Mouse (Mus musculus) cerebellum, adult 18-20 months (tissue): ENCODE measurements around the gene Narf.
A peak's percentile ranks its signal among the peaks of the same experiment; 100 is the strongest.

Source experiments
- DNase-seq, 2 experiments: peaks; one replicate each; pipeline ENCODE4 v3.0.0; 2021

Gene Narf

DNA sequence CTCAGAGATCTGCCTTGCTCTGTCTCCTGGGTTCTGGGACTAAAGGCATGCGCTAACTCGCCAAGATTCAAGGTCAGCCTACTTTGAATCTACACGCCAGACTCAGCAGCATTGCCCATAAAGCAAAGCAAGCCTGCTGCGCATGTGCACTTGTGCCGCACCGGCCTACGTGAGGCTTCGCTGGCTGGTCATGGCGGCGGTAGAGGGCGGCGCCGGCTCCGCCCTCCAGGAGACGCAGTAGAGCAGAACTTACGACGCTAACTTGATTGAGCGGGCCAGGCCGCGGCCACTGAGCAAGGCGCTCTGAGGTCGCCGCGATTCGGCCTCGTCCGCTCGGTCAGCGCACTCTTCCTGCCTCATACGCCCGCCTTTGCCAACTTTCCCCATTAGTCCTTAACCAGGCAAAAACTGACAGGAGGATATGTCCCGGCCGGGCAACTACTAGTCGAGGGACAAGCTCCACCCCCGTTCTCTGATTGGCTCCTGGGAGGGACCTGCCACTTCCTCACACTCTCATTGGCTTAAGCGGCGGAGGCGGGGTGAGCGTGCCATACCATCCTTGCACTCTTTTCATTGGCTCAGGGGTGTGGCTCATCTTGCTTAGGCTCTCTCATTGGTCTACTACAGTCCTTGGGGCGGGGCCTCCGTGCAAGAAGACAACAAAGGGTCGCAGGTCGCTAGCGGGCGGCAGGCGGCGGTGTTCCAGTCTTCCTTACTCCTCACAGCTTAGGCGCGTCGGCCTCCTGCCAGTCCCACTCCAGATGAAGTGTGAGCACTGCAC is at the start of gene Narf:
Gene Narf, plus strand, starts transcription at position 690 of the 781 bp plus-strand sequence.
- peak; percentile 97 to 100 for DNase-seq

DNA sequence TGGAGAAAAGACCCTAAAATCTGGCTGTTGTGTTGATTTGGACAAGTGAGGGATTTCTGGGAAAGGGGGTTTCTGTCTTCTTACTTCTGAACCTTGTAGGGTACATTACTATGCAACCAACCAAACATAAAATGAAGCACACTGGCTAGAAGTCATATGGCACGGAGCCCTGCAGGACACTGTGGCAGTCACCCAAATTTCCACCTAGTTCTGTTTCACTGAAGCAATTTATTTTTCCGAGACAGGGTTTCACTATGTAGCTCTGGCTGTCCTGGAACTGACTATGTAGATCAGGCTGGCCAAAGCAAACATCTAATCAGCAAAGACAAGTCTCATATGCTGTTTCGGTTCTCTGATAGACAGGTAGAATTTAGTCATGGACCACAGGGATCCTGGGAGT is 47.4 kb upstream of the Narf start:
- peak; percentile 57 to 64 for DNase-seq

DNA sequence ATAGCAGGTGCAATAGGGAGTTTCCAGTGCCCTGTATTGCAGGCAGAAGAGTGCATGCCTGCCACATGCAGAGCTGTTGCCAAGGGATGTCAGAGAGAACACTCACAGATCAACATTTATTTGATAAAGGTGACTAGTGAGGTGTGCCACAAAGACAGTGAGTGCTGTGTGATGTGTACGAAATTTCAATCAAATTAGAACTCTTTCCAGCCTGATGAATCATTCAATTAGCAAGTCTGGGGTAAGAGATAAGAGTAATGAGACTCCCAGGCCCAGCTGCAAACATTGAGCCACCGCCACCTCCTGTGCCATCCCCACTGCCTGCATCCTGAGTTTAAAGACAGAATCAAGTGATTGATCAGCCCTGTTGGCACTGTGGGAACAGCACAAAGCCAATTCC is 44.3 kb upstream of the Narf start:
- DNase-seq, result no peak

DNA sequence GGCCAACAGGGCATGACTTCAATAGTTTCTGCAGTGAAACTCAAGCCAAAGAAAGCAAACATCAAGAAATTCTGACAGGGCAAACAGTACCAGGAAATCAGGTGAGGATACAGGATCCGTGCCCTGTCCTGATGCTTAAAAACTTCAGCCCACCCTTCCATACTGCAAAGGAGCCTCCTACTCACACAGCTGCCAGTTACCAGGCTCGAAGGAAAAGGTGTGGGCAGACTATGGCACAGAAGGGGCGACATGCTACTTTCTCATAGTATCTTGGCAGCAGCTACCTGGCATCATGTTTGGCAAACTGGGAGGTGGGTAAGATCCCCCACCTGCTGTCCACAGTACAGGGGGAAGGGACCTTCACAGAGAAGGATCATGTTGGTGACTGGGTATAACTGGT is 43.6 kb upstream of the Narf start:
- no peak for DNase-seq

DNA sequence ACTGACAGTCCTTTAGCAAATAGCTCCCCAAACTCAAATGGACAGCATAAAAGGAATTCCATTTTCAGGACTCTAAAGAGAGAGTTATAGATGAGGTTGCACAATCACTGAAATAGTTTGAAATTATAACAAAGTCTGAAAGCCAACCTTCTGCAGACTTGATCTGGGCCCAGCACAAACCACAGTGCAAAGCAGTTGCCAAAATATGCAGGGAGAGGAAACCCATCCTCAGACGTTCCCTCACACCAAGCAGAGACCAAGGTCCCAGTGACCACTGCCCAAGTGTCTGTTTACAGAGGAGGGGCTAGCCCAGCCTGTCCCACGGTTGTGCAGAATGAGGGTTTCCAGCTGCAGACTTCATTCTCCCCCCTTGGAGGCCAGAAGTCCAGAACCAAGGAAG is 38.4 kb upstream of the Narf start:
- DNase-seq, result no peak

DNA sequence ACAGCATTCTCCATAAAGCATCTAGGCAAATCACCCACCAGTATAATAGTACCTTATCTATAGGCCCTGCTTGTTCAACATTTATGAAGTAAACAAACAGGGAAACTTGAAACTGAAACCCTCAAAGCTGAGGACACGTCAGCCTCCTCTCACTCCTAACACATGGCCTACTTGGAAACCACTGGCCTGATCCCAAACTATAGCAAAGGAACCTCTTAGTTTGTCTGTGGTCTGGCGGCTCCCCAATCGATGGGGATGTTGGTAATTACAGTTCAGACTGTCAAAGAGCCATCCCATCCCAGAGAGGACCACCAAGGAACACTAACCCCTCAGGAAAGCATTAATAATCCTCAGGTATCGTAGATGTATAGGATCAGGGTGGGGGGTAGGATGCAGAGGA is 37.2 kb upstream of the Narf start:
- no peak for DNase-seq

DNA sequence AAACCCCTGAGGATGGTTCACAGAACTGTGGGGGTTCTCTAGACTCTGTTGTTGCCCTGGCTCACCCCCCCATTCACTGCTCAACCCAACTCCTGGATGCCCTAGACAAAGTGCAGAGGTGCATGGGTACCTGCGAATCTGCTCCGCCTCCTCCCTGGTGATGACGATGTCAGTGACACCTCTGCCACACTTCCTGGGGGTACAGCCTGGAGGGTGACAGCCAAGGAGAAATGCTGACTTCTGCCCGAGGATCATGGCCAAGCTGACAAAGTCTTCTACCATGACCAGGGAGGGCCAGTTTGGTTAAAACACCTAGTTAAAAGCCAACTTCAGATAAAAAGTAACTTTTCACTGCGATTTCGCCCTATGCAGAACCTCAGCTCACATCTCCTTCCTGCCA is 36.3 kb upstream of the Narf start:
- DNase-seq, result no peak

DNA sequence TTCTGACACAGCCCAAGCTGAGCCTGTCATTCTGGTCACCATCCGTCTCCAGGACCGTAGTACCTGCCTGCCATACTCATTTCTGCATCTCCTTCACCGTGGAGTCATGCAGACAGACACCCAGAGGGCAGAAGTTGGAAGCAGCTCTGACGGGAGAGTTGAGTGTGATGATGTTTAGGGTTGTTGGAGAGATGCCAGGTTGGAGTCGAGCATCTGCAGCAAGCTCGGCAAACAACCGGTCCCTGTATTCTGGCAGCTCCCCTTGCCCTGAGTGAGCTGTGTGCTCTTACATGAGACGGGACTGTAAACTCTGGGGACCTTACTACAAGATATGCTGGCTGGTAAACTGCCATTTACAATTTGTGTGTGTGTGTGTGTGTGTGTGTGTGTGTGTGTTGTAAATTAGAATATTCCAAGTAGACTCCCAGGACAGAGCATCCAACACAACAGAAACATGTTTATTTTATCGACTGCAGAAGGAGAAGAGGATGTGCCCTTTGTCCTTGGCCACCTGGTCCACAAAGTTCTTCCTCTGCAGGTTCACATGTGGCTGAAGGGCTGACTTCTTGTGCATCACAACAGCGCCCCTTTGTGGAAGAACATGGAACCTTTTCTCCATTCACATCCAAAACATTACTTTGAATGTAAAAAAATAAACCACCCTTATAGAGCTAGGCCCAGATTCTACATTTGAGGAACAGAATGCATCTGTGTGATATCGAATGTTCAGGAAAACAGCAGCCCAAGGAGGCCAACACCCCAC is 35.4 kb upstream of the Narf start:
- peak; percentile 31 to 49 for DNase-seq

DNA sequence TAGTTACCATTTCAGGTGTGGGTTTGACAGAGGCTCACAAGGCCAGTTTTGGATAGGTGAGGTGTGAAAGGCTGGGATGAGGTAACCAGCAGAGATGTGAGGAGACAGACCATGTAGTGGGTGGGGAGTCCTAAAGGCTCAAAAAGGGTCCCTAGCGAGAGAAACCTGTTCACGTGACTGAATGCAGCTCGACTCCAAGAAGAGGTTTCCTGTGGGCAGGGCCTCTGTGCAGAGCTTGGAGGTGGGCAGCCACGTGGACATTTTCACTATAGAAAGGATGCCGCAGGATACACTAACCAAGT is 33.2 kb upstream of the Narf start:
- DNase-seq, result no peak

DNA sequence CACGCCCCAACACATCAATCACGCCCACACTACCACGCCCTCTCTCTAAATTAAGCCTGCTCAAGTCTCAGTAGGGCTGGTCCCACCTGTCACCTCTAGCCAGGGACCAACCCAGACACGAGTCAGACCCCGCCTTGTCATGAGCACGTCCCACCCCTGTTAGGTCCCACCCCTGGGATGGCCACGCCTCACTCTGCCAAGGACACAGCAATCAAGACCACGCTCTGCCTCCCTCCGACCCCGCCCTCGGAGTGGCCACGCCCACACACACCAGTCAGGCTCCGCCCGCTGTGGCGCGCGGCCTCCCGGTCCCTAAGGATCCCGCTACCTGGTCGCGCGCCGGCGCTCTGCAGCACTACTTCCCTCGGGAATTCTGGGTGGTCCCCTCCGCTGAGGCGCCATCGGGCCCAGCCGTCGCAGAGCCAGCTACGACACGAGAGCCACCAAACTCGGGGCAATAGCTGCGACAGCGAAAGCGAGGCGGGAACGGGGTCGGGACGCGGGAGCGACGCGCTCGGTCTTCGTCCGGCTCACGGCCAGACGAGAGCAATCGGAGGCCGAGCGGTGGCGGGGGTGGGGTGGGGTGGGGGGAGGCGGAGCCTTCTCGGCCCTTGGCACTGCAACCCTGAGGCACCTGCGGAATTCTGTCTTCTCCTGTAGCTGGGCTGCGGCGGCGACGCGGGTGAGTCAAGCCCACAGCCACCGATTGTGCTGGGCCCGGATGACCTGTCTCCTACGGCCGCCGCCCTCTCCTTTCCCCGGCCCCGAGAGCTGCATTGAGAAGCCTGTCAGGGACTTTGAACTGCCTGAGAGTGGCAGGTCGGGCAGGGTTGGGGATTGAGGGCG is 32.7 kb upstream of the Narf start, which contains the start of the genes Hexdc and Ogfod3:
Gene Hexdc, plus strand, starts transcription at position 273 of the 846 bp plus-strand sequence.
Gene Ogfod3, minus strand, starts transcription at position 551 of the 846 bp plus-strand sequence.
- peak; percentile 96 to 97 for DNase-seq

DNA sequence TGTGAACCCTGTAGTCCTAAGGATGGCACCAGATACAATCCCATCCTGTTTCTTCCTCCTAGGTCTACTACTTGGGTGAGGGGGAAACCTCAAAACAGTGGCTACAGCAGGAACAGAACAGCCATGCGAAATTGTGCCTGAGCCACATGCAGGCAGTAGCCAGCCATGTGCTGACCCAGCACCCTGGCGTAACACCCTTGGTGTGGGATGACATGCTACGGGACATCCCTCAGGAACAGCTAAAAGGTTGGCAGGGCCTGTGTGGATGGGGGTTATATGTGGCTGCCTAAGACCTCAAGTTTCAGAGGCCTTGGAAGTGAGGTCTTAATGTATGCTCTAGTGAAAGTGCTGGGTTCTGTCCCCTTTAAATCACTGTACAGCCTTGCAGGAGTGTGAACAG is 20.2 kb upstream of the Narf start:
- DNase-seq, result no peak

DNA sequence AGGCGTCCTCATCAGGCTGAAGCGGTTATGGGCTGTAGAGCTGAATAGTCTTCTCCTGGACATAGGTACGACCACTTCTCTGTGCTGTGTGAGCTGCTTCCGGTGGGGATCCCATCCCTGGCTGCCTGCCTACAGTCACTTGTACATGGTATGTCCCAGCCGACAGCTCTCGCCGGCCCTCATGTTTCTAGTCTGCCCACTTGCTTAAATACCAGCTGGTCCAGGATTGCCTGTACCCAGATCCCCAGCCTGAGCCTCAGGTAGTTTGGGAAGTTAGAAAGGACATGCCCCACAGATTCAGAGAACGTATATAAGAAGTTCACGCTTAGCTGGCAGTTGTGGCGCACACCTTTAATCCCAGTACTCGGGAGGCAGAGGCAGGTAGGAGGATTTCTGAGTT is 17.3 kb upstream of the Narf start:
- no peak for DNase-seq

DNA sequence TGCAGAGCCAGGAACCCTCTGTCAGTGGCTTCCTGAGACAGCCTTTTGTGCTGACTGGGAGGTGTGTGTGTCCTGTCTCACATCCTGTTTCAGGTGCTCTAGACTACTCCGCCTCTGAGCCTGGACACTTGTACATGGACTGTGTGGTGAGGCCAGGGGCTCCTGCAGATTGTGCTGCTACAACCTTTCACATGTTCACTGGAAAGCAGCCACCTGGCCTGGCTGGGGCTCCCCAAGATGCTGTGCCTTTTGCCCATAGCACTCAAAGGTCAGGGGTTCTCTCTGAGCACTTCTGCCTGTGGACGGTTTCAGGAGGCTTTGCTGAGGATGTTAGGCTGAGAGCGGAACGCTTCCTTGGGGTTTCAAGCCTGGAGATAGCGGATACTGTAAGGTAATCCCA is 16.3 kb upstream of the Narf start:
- no peak for DNase-seq

DNA sequence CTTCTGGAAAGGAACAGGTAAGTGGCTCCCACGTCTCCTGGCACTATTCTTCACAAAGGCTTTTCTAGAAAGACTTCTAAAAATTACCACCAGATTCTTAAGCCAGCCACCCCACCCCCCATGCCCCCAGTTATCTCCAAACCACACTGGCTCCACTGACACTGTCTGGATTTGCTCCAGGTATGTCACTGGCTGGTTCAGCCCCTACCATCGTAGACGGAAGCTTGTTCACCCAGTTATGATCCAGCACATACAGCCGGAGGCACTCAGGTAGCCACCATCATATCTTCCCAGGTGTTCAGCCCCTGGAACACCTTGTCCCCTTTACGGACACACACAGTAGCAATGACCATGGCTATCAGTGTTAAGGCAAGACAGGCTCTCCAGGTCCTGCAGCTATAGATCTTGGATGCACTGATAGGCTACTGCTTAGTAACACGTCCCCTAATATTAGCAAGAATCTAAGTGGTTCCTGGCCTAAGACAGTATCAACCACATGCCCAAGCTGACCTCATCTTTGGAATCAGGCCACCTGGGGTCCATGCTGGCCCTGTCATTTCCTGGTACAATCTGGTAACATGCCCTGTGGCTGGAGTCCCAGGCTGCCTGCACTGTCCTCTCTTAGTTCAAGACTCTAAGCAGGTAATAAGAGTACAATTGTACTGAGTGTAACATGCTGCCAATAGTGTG is 15.6 kb upstream of the Narf start:
- DNase-seq, result peak; percentile 60 to 65

DNA sequence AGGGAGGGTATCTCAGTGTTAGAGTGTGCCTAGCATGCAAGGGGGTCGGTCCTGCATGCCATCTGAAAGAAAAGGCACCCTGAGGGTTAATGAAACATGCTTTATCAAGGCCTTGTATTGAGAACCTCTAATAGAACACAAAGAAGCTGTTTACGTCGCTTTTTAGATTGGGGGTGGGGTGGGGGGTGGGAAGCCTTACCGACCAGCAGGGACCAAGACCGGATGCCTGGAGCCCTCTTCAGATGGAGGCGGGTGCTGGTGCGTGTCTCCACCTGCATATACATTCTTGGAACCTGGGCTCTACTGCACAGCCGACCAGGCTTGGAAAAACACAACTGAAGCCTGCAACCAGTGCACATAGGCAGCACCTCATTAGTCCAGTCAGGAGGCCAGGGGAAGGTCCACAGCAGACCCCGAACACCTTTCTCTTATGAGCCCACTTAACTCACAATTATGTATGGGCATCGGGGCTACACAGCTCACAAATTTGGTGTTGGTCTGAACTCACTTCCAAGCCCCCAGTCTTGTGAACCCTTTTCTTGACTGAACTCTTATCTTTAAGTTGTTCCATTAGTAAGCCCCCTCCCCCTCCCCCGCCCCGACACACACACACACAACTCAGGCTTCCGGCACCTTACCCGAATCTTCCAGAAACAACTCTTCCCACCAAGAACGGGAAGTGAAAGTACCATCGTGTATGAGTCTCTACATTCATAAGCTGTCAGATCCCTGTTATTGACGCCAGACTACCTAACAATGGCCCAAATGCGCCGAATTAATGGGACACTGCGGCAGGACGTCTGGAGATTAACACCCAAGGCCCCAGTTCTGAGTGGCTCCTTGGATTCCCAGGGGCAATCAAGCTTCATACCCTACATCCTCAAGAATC is 8.7 kb upstream of the Narf start:
- DNase-seq, result no peak

DNA sequence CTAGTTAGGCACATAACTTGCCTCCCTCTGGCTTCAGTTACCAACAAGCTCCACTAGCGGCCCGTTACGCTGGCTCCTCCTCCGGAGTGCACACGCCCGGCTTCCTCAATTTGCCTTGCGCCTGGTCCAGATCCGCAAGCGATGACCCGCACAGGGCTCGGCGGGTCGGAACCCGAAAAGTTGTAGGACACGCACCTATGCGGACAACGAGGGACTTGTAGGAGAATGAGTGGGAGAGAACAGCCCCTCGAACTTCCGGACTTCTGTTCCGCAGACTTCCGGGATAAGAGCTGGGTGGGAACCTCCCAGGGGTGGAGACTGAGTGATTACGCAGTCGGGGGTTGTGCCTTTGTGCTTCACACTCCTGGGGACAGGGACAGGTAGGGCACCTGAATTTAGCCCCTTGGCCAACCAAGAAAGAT is 8.0 kb upstream of the Narf start, which contains the start of gene Cybc1:
Gene Cybc1, minus strand, starts transcription at position 305 of the 422 bp plus-strand sequence.
- DNase-seq, result peak; percentile 73 to 85

DNA sequence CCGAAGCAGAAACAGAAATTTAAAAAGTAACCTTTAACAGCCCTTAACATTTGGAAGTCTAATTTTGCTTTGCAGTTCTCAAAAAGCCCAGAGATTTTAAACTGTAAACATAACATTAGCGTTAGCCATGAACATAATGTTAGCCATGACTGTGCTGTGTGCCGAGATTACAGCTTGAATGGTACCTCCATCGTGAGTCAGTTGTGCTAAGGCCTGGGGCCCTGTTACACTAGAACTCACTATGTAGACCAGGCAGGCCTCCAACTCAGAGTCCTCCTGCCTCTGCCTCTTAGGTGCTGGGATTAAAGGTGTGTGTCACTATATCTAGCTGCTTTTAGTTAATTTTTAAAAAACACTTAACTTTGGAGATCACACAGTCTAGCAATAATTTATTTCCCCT is 5.9 kb upstream of the Narf start:
- DNase-seq, result no peak

DNA sequence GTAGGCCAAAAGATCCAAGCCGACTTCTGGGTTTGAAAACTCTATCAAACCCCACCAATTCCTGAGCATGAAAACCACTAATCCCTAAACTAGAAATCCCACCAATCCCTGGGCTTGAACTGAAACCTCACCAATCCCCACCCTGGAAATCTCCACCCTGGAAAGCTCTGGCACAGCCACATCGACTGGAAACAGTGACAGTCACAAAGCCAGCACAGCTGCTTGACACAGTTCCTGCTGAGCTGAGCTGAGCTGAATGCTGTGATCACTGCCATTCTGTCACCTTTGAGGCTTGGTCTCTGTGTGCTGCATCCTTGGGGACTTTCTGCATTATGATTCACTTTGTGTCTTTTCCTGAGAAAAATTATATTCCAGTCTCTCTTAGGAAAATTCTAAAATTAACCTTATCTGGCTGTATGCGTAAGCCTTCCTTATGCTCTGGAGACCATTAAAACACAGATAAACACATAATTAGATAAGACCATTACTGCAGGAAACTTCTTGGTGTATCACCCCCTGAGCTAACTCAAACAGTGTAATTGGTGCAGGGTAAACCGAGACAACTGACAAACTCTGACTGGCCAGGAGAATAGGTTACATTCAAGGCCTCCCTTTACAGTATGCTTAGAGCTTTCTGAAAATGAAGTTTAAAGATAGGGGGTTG is 5.3 kb upstream of the Narf start:
- no peak for DNase-seq

DNA sequence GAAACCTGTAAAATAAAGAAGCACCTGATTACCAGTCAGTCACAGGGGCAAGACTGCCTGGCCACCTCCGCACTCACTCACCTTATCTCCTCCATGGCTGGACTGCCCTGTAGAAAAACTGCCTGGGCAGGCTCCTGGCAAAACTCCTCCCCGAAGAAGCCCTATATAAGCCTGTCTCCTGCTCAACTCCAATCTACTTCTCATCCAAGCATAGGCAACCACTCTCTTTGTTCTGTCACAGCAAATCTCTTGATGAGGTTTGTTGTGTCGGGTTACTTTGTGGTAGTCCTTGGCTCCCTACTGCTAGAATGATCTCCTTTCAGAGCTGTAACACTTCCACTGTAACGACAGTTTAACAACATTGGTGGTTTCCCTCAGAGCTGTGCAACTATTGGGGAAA is 4.3 kb upstream of the Narf start:
- no peak for DNase-seq

DNA sequence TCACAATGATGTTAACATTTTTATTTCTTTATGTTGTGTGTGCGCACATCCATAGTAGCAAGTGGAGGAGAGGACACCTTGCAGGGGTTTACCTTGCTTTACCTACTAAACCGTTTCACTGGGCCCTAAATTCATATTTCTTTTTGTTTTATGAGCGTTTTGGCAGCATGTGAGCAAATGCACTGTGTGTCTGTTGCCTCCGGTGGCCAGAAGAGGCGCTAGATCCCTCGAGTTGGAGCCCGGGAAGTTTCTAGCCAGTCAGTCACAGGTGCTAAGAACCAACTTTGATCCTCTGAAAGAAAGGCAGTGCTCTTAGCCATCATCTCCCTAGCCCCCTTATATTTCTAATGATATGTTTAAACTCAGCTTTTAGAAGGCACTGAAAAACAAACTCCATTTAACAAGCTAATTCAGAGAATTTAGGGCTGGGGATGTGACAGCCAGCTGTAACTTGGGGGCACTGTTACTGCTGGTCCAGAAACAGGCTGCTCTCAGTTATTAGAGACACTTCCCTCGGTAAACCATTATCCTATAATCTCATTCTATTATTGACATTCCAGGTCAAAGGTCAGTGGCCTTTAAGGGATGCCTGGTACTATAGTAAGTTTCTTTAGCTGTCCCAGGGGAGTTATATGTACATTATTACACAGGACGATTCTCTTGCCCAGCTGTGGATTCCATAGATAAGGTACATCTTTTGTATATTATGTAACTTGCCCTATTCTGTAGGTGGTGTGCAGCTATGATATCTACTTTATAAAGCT is 1.4 kb upstream of the Narf start:
- peak; percentile 38 to 50 for DNase-seq
